Mouse (Mus musculus): Measurements from ENCODE around the gene 1700016C15Rik.

1700016C15Rik gene

DNA sequence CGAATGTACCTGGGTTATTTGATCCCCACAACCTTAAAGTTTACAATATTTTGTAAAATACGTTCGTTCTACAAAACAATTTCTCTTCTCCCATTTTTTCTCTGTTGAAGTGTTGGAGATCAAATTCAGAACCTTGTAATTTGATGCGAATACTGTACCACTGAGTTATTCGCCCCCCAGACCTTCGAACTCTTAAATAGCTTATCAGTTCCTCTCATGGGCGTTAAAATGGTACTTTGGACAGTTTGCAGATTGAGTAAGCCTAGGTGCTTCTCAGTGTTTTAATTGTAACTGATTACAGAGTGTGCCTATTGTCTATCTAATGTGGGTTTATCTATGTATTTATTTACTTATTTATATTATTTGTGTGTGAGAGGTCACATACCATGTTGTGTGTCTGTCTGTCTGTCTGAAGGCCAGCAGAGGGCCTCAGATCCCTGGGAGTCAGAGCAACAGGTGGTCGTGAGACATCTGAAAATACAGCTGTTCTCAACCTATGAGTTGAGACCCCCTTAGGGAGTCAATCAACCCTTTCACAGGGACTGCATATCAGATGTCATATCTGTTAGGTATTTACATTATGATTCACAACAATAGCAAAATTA lies 67.6 kb downstream of the 1700016C15Rik start:
- DNase-seq (ENCODE audit: low read depth) = no peak

Data from c-Kit-positive CD71-negative TER-119-negative erythroid progenitor cells, embryonic 14.5 days (primary cell).